Mouse (Mus musculus): ENCODE data around the gene Lif. TPM values are rescaled to one million over a fixed set of nuclear protein-coding genes. Genes with fewer than 3 reads are reported as not detected.

Lif gene
- polyA plus RNA-seq, 1 experiment from 2014 or later, result 0.65 TPM

DNA sequence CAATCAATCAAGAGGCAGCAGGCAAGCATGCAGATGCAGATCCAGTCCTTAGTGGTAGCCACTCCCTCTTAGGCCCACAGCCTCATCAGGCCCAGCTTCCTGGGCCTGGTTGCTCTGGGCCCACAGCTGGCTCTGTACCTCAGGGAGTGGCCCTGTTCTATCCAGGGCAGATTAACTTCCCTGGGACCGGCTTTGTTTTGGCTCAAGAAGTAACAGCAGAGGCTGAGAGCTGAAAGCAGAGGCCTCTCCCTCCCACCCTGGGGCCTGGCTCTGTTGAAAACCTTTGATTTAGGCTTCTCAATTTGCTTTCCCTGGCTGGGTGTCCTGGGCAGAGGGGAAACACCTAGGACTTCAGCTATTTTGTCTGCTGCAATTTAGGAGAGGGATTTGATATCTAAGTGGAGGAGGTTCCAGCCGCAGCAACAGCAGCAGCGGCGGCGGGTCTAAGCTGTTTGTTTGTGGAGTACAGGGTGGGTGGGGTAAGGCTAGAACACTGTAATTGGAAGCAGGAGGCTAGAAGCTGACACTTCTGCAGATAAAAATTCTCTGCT lies 45.1 kb downstream of the Lif start:
- ATAC-seq (ENCODE audit: insufficient read depth, low FRiP score, low read depth), result no peak; the same call in 1 of the 2 replicates
- Histone ChIP-seq H3K4me1 (peaks cover 18% of the 10 kb centered on the region; the same call in 1 of the 2 replicates), H3K27ac (peak overlapping the region; percentile 61; the same call in 1 of the 2 replicates), H3K4me2 (no peak overlapping the region), H3K9ac (no peak overlapping the region), H3K36me3 (no peaks in the 10 kb centered on the region), H3K27me3 (replicated peaks) (no peaks in the 10 kb centered on the region), H3K9me3 (no peaks in the 10 kb centered on the region), H3K4me3 (replicated peaks) (no peak overlapping the region)
- WGBS, result 30% methylated on average over 5 of the region's 5 CpGs

DNA sequence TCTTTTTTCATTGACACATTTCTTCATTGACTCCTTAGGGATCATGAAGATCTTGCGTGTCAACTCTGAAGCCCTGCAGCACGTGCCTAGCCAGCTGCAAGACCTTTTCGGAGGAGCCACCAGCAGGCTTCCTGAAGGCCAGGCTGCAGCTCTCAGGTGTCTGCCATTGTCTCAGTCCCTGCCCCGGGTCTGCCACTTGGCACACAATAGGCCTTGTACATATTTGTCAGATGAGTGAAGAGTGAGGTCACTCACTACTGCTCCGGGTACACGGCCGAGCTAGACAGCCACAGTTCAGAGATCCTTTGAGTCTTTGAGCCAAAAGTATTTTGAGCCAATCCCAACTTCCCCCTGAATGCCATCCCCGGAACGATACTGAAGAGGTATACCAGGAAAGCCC lies 45.7 kb downstream of the Lif start:
- ATAC-seq (ENCODE audit: insufficient read depth, low FRiP score, low read depth), result no peak
- 56% methylated on average over 9 of the region's 9 CpGs for WGBS
- Histone ChIP-seq H3K9me3 (no peaks in the 10 kb centered on the region), H3K36me3 (no peaks in the 10 kb centered on the region), H3K27ac (peak overlapping the region; percentile 61; the same call in 1 of the 2 replicates), H3K9ac (no peak overlapping the region), H3K4me3 (replicated peaks) (no peak overlapping the region), H3K4me2 (no peak overlapping the region), H3K27me3 (replicated peaks) (no peaks in the 10 kb centered on the region), H3K4me1 (peaks cover 21% of the 10 kb centered on the region; the same call in 1 of the 2 replicates)

DNA sequence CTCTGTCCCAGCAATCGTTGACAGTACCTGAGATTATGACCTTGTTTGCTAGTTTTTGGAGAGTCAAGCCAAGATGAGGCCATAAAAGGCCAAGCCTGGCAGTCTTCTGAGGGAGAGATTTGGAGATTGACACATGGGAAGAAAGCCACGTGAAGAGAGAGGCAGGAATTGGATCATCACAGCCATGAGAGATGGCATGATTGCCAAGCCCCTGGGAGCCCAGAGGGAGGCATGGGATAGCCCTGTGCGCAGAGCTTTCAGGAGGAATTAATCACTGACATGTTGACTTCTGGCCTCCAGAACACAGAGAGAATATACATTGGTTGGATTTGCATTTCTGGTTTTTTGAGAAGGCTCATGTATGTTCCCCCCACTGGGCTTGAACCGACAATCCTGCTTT lies 46.8 kb downstream of the Lif start:
- no peaks in the 10 kb centered on the region for H3K36me3 ChIP-seq
- H3K4me2 ChIP-seq, result no peak overlapping the region
- H3K4me1 ChIP-seq, result peaks cover 28% of the 10 kb centered on the region; the same call in 1 of the 2 replicates
- WGBS, result 68% methylated on average over 4 of the region's 4 CpGs
- no peak overlapping the region for H3K27ac ChIP-seq
- no peaks in the 10 kb centered on the region for H3K9me3 ChIP-seq
- ATAC-seq (ENCODE audit: insufficient read depth, low FRiP score, low read depth), result no peak
- no peaks in the 10 kb centered on the region for H3K27me3 ChIP-seq (replicated peaks)
- H3K4me3 ChIP-seq (replicated peaks), result no peak overlapping the region
- no peak overlapping the region for H3K9ac ChIP-seq

DNA sequence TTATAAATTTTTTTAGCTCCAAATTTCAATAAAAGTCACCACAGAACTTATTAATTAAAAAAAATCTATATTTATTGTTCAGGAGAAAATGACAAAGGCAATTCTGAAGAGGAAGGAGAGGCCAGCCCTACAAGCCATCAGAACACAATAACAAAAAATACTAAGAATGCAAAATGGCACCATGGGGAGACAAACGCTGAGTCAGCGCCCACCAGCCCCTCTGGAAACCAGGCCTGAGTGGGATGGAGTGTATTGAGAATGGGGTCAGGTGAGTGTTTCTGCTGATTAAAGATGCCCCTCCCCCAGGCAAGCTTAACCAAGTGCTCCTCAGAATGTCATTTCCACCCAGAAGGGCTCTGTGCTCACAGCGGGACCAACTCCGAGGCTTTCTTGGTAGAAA lies 47.7 kb downstream of the Lif start:
- no peak for ATAC-seq (ENCODE audit: insufficient read depth, low FRiP score, low read depth)
- 92% methylated on average over 4 of the region's 4 CpGs for WGBS

DNA sequence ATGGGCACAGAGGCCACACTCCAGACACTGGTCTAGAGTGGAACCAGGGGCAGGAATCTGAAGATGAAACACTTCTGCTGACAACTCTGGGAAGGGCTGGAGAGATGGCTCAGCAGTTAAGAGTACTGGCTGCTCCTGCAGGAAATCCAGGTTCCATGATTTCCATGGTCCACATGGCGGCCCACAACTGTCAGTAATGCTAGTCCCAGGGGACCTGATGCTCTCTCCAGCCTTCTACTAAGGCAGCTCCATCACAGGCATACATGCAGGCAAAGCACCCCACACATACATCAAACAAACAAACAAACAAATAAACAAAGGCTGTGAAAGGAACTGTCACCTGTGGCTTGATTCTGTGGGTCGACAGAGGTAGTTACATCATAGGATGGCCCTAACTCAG lies 48.7 kb downstream of the Lif start:
- no peak overlapping the region for H3K9ac ChIP-seq
- peaks cover 22% of the 10 kb centered on the region; the same call in 1 of the 2 replicates for H3K4me1 ChIP-seq
- no peak overlapping the region for H3K4me3 ChIP-seq (replicated peaks)
- no peak overlapping the region for H3K4me2 ChIP-seq
- H3K36me3 ChIP-seq, result no peaks in the 10 kb centered on the region
- no peaks in the 10 kb centered on the region for H3K27me3 ChIP-seq (replicated peaks)
- no peak overlapping the region for H3K27ac ChIP-seq
- WGBS, result 64% methylated on average over 2 of the region's 2 CpGs
- ATAC-seq (ENCODE audit: insufficient read depth, low FRiP score, low read depth), result no peak
- H3K9me3 ChIP-seq, result no peaks in the 10 kb centered on the region

More for the DNA sequence above, 47.7 kb downstream of the Lif start:
- Histone ChIP-seq H3K27ac (no peak overlapping the region), H3K9me3 (no peaks in the 10 kb centered on the region), H3K27me3 (replicated peaks) (no peaks in the 10 kb centered on the region), H3K9ac (no peak overlapping the region), H3K4me1 (peaks cover 22% of the 10 kb centered on the region; the same call in 1 of the 2 replicates), H3K4me3 (replicated peaks) (no peak overlapping the region), H3K36me3 (no peaks in the 10 kb centered on the region), H3K4me2 (no peak overlapping the region)

DNA sequence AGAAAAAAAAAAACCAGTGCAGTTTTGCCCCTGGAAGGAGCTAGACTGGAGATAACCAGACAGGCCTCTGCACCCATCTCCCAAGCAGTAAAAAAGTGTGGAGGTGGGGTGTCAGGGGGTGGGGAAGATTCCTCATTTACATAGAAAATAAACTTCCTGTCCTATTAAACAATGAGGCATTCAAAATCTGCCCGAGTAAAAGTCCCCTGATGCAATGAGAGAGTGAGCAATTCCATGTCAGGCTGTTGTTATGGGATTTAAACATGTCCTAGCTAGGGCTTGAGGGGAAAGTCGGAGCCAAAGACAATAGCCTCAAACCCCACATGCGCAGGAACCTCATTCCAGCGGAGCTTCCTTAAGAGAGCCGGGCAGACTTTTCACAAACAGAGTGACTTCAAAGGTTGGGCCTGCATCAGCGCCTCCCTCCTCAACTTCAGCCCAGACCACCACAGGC lies 50.7 kb downstream of the Lif start:
- Histone ChIP-seq H3K27me3 (replicated peaks) (no peaks in the 10 kb centered on the region), H3K4me1 (peaks cover 13% of the 10 kb centered on the region; the same call in 1 of the 2 replicates), H3K9me3 (no peaks in the 10 kb centered on the region), H3K36me3 (no peaks in the 10 kb centered on the region), H3K27ac (peak overlapping the region; percentile 66), H3K9ac (no peak overlapping the region), H3K4me3 (replicated peaks) (no peak overlapping the region), H3K4me2 (peak overlapping the region; percentile 35; the same call in 1 of the 2 replicates)
- peak; percentile 22; the same call in 1 of the 2 replicates for ATAC-seq (ENCODE audit: insufficient read depth, low FRiP score, low read depth)
- WGBS, result 22% methylated on average over 6 of the region's 6 CpGs

DNA sequence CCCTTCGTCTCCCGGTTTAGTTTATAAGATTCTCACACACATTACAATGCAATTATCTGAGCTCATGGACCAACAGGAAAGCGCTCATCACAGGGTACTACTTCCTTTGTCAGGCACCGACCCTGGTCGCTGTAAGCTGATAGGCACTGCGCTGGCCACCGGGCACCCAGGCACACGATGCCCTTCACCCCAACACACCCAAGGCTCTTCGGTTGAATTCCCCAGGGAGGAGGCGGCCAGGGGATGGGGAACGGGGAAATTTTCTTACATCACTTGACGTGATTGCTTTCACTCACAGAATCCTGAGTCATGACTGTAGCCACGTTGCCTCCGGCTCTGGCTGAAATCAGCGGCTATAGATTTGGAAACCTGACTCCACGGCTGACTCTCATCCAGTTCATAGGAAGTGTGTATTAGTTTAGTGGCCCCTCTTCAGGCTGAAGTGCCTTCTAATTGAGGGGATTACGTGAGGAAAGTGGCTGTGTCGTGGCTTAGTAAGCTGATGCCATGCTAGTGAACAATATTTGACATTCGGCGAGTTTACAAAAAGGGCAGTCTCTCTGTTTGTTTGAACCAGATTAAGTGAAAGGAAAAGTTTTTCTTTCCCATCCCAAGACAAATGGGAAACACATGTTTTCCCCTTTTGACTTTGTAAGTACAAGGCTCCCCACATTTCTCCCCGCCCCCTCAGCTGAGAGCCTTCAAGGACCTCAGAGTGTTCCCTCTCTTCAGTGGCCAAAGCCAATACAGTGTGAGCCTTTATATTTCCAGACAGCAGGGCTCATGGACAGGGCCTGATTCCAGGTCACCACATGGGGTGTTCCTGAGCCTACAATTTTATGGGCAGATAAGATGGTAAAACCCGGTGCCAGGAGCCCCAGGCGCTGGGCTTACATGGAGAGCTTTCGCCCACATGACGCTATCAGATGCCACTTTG lies 51.4 kb downstream of the Lif start:
- H3K27me3 ChIP-seq (replicated peaks), result no peaks in the 10 kb centered on the region
- peak overlapping the region; percentile 66 for H3K27ac ChIP-seq
- WGBS, result 33% methylated on average over 25 of the region's 25 CpGs
- ATAC-seq (ENCODE audit: insufficient read depth, low FRiP score, low read depth), result peak; percentile 27; the same call in 1 of the 2 replicates
- no peaks in the 10 kb centered on the region for H3K9me3 ChIP-seq
- H3K4me3 ChIP-seq (replicated peaks), result no peak overlapping the region
- H3K4me1 ChIP-seq, result peaks cover 13% of the 10 kb centered on the region; the same call in 1 of the 2 replicates
- peak overlapping the region; percentile 35 for H3K4me2 ChIP-seq
- H3K36me3 ChIP-seq, result no peaks in the 10 kb centered on the region
- H3K9ac ChIP-seq, result no peak overlapping the region

DNA sequence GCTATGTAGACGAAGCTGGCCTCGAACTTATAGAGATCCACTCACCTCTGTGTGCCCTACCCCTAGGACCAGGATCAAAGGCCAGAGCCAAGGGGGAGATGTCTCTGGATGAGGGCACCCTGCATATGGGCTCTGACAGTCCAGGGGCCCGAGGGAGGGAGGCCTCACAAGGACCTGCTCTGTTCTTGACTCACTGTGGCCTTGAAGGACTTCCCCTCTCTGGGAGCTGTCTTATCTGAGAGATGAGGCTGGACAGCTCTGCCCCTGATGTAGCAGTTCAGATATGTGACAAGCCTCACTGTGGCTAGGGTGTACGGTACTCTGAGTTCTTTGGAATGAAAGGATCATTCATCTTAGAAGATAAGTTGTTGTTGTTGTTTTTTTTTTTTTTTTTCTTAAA lies 52.3 kb downstream of the Lif start:
- Histone ChIP-seq H3K36me3 (no peaks in the 10 kb centered on the region), H3K4me2 (no peak overlapping the region), H3K4me1 (peaks cover 13% of the 10 kb centered on the region; the same call in 1 of the 2 replicates), H3K27ac (no peak overlapping the region), H3K4me3 (replicated peaks) (no peak overlapping the region), H3K9ac (no peak overlapping the region), H3K27me3 (replicated peaks) (no peaks in the 10 kb centered on the region), H3K9me3 (no peaks in the 10 kb centered on the region)
- ATAC-seq (ENCODE audit: insufficient read depth, low FRiP score, low read depth), result no peak; the same call in 1 of the 2 replicates
- 70% methylated on average over 4 of the region's 4 CpGs for WGBS

DNA sequence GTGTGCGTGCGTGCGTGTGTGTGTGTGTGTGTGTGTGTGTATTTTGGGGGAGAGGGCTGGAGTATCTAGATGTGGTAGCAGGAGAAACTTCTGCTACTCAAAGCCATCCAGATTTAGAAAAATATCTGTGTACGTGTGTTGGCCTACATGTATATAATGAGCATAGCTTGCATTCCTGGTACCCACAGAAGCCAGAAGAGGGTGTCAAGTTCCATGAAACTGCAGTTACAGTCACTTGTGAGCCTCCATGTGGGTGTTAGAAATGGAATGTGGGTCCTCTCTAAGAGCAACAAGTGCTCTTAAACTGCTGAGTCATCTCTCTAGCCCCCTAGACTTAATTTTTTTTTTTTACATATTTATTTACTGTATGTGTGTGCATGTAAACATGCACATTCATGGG lies 53.0 kb downstream of the Lif start:
- 87% methylated on average over 4 of the region's 4 CpGs for WGBS
- ATAC-seq (ENCODE audit: insufficient read depth, low FRiP score, low read depth), result no peak
- Histone ChIP-seq H3K4me1 (peaks cover 13% of the 10 kb centered on the region; the same call in 1 of the 2 replicates), H3K9me3 (no peaks in the 10 kb centered on the region), H3K36me3 (no peaks in the 10 kb centered on the region), H3K4me2 (no peak overlapping the region), H3K4me3 (replicated peaks) (no peak overlapping the region), H3K27ac (no peak overlapping the region), H3K27me3 (replicated peaks) (no peaks in the 10 kb centered on the region), H3K9ac (no peak overlapping the region)

DNA sequence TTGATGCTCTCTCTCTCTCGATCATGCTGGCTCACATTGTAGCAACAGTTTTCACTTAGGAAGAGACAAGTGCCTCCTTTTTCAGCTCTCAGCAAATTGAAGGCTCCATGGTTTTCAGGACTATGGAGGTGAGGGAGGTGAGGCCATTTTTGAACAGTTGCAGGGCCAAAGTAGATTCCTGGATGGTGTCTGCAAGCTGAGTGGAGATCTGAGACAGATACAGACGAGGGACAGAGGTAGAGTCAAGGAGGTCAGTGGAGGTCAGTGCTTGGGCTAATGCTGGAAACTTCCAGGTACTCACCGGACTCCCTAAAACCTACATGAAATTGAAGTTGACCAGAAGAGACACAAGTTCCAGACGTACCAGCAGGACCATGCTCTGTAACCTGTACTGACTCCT lies 54.8 kb downstream of the Lif start:
- Histone ChIP-seq H3K4me1 (peaks cover 13% of the 10 kb centered on the region; the same call in 1 of the 2 replicates), H3K27me3 (replicated peaks) (no peaks in the 10 kb centered on the region), H3K9me3 (no peaks in the 10 kb centered on the region), H3K4me2 (no peak overlapping the region), H3K27ac (no peak overlapping the region), H3K9ac (no peak overlapping the region), H3K4me3 (replicated peaks) (no peak overlapping the region), H3K36me3 (no peaks in the 10 kb centered on the region)
- ATAC-seq (ENCODE audit: insufficient read depth, low FRiP score, low read depth), result no peak
- WGBS, result 72% methylated on average over 4 of the region's 4 CpGs

DNA sequence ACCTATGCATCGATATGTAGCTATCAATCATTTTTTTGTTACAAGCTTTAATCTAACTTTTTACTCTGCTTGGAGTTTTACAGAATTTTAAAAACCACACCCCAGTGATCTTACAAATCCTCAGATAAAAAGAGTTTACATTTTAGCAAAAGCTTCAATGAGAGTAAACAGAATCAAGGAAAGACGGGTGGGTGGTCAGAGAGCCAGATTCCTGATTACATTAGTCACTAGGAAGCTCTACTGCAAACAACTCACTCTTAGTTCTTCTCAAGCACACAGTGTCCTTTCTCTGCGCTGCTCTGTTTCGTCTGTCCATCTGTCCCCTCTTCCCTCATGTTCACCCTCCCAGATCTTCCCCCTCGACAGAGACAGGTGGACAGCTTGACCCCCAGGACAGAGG lies 59.9 kb downstream of the Lif start:
- Histone ChIP-seq H3K9ac (no peak overlapping the region), H3K27ac (no peak overlapping the region), H3K4me1 (no peaks in the 10 kb centered on the region), H3K36me3 (no peaks in the 10 kb centered on the region), H3K27me3 (replicated peaks) (no peaks in the 10 kb centered on the region), H3K9me3 (no peaks in the 10 kb centered on the region), H3K4me2 (no peak overlapping the region), H3K4me3 (replicated peaks) (no peak overlapping the region)
- WGBS, result 37% methylated on average over 5 of the region's 5 CpGs
- no peak for ATAC-seq (ENCODE audit: insufficient read depth, low FRiP score, low read depth)

DNA sequence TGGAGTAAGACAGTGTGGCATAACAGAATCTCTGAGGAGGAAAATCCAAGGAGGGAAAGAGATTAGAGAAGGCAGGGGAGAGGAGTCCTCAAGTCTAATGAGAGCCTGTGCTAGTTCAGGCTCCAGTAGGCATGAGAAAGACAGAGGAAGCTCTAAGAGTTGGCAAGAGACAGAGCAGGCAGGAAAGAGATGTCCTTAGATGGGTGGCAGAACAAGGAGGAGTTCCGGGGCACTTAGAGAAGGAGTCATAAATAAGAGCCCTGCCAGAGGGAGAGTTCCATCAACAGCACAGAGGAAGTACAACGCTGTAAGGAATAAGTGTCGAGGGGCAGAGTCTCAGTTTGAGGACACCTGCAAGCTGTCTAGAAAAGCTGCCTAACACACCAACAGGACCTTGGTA lies 60.7 kb downstream of the Lif start:
- Histone ChIP-seq H3K27ac (no peak overlapping the region), H3K9ac (no peak overlapping the region), H3K4me2 (no peak overlapping the region), H3K36me3 (no peaks in the 10 kb centered on the region), H3K27me3 (replicated peaks) (no peaks in the 10 kb centered on the region), H3K9me3 (no peaks in the 10 kb centered on the region), H3K4me1 (no peaks in the 10 kb centered on the region), H3K4me3 (replicated peaks) (no peak overlapping the region)
- 42% methylated on average over 3 of the region's 3 CpGs for WGBS
- ATAC-seq (ENCODE audit: insufficient read depth, low FRiP score, low read depth), result no peak

Data from stomach, embryonic 15.5 days (tissue).